Mouse (Mus musculus) neutrophil, adult 59 days (primary cell): Measurements from ENCODE around the gene Txlnb. TPM values are rescaled to one million over a fixed set of nuclear protein-coding genes. Genes with fewer than 3 reads are reported as not detected.

Experiments
- total RNA-seq, 2 experiments: library from RNA; stranded (reverse); gene quantifications; 1 replicate in 1 of 2; 2 replicates in 1 of 2; pipeline ENCODE4 v1.2.4; 2023

The Txlnb gene
- under 1 TPM; 0.44 to 0.51 TPM for total RNA-seq

DNA sequence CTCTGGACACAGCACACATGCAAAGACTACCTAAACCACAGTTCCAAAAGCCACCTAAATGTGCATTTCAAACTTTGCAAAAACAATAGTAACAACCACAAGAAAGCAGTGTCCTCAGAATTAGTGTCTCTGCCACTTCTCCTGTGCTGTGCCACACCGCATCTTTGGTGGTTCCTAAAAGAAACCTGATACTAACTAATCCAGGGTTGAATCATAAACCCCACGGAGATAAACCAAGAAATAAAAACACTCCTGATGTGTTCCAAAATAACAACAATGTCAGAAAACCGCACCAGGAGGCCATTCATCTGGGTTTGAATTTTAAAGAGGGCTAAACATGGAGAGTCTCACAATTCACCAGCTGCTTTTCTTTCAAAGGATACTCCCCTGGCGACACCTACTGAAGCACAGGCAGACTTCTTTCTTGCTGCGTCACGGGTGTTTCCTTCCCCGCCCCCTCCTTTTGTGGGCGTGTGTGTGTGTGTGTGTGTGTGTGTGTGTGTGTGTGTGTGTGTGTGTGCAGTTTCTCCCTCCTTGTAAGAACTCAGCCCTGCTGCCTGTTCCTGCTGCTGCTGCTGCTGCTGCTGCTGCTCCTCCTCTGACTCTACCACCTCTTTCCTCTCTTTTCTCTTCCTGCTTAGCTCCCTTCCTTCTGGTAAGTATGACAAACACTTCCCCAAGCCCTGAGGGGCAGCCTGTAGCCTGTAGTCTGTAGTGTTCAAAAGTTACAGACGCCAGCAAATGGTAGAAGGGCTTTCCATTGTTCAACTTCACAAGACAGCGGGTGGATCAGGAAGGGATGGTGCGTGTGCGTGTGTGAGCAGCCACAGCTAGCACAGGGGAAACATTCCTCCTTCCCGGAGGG, at the start of gene Txlnb:
Txlnb (plus strand) TSS at position 460 of the 865 bp plus-strand sequence.

Other genes with a start within 250 kb of the Txlnb start
- gene Cited2, start 73.0 kb upstream of the Txlnb start, total RNA-seq, result 100 to 1,000 TPM; 112 to 129 TPM
- 10 to 100 TPM; 43.2 to 44.1 TPM for gene Heca, start 151.8 kb downstream of the Txlnb start, total RNA-seq
- gene Abracl, start 227.1 kb downstream of the Txlnb start, total RNA-seq, result 100 to 1,000 TPM; 119 to 123 TPM